Mouse (Mus musculus) 3134 (cell line): ENCODE results near the gene Ube2v1.
"Not testable (repeated sequence)": the region's sequence is repeated elsewhere in the genome, so short reads cannot be mapped to it uniquely, and the experiment has no call there.

Source experiments
- DNase-seq: peaks from one replicate; pipeline ENCODE4 v3.0.0-alpha.2; 2011; ENCODE audit warnings: low spot score; ENCODE audit not compliant: insufficient read length; ENCODE audit errors: extremely low read depth

Gene Ube2v1

DNA sequence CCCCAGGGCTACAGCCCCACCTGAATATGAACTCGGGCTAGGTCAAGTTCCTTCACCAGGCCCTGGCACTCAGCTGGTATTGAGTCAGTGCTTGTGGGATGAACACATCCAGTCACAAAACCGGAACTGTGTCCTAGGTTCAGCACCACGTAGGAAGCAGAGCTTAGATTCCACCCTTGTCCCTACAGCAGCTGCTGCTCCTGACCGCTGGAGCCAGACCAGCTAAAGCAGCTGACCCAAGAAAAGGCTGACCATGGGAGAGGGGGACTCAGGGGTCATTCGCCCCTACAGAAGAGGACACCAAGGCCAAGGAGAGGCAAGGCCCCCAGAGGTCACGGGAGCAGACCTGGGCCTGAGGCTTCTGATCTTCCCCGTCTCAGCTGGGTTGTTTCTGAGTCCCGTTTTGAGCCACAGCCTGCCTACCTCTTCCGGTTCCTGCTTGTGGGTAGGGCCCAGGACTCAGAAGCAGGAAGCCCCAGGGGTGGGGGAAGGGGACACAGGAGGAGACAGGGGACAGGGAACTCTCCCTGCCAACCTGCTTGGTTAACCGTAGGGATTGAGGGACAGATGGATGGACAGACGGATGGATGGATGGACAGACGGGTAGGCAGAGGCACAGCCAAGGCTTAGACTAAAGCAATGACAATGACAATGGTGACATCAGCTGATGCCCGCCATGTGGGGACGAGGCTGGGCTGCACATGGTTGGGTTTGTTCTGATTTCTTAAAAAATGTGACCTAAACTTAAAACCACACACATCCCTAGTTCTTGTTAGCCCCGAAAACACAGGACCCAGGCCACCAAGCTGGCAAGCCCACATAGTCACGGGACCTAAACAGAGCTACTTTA lies 25.0 kb upstream of the Ube2v1 start:
- no peak for DNase-seq

DNA sequence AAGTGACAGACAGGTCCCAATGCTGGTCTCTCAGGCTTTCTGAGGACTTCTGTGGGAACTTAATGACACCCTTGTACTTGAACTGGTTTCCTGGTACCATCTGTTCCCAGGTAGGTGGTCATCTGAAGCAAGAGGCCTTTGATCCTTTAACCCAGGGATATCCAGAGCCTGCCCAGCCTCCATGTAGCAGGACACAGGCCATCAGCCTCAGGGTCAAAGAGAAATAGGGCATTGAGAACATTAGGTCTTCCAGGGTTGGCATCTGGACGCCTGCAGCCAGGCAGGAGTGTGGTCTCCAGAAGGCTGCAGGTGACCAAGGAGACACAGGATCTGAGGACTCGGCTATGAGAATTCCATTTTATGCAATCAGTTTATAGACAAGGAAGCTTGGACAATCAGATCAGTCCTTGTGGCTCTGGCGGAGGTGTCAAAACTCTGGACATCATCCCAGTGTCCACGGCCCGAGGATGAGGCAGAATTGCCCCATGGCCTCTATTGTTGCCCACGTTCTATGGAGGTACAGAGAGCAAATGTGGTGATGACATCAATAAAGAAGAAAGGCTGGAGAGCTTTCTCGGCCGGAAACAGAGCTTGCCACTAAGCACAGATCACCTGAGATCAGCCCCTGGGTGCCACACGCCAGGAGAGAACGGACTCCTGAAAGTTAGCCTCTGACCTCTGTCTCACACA lies 23.2 kb upstream of the Ube2v1 start:
- no peak for DNase-seq

DNA sequence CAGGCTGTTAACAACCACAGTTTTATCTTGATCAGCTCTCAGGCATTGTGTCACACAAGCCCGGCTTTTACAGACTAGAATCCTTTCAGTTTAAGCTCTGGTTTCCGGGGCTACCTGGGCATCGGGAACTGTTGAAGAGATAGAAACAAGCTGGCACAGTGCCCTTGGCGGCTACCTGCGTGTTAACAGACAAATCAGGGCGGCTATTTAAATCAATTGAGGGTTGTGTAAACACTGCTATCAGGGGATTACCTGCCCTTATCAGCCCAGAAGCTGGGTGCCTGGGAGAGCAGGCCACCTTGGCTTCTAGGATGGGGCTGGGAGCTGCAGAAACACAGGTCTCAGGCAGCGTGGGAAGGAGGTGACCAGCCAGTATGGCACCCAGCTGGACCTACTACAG lies 20.8 kb upstream of the Ube2v1 start:
- DNase-seq, result no peak

GRCm38 (mm10) chr2:167651622-167652021 lies 19.7 kb upstream of the Ube2v1 start:
- no peak for DNase-seq

DNA sequence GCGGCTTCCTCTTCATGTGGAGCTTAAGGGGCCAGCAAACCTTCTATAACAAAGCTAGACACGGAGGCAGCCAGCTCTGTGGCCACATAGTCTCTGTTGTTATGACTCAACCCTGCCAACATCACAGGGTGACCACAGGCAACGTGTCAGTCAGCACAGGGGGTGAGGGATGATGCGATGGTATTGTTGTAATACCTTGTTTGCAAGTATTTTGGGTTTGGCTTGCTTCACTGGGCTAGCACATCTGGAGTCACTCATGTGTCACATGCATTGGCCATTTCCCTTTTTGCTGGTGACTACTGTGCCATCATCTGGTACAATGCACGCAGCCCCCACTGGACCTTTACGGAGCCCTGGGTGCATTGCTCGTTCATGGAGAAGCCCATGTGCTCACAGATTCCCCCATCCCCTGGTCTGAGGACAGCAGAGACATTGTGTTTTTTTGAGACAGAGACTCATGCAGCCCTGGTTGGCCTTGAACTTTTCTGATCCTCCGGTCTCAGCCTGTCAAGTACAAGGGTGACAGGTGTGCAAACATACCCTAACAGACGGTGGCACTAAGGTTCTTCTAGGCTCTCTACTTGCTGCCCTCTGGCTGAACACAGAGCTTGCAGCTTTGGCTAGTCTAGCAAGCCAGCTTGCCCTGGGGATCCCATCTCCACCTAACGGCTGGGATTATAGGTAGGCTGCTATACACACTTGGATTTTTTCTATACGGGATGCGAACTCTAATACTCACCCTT lies 17.6 kb upstream of the Ube2v1 start:
- peak; percentile 69 for DNase-seq

DNA sequence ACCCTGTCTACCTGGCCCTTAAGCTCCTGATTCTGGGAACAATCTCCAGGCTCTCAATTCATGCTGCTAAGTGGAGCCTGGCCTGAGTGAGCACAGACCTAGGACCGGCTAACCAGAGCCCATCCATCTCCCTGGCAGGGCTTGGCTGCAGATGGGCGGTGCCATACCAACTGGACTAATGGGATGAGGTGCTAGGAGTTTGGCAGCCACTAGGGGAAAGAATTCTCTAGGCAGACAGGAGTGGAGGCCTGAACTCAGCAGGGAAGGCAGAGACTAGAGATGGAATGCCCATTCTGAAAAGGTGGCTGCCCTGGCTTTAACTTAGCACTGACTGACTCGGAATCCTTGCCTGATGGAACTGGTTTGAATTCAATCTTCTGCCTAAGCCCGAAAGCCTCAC lies 14.5 kb upstream of the Ube2v1 start:
- no peak for DNase-seq

GRCm38 (mm10) chr2:167643356-167644052 lies 11.6 kb upstream of the Ube2v1 start:
- DNase-seq, result not testable (repeated sequence)

- DNase-seq, result no peak
These were observed 10.3 kb upstream of the Ube2v1 start for GRCm38 (mm10) chr2:167642164-167642563.

- DNase-seq, result no peak
These were observed 9.4 kb upstream of the Ube2v1 start for GRCm38 (mm10) chr2:167641337-167641736.

DNA sequence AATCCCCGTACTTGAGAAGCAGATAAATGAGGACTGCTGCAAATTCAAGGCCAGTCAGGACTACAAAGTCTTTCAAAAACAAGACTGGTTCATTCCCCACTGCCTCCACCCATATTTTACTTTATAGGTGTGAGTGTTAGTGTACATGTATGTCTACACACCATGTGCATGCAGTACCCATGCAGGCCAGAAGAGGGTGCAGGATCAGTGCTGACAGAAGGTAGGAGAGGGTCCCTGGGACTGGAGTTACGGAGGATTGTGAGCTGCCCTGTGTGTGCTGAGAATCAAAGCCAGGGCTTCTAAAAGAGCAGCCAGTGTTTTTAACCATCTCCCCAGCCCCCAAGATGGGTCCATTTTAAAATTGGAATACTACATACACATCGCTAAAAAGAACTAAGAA lies 8.4 kb upstream of the Ube2v1 start:
- DNase-seq, result no peak

DNA sequence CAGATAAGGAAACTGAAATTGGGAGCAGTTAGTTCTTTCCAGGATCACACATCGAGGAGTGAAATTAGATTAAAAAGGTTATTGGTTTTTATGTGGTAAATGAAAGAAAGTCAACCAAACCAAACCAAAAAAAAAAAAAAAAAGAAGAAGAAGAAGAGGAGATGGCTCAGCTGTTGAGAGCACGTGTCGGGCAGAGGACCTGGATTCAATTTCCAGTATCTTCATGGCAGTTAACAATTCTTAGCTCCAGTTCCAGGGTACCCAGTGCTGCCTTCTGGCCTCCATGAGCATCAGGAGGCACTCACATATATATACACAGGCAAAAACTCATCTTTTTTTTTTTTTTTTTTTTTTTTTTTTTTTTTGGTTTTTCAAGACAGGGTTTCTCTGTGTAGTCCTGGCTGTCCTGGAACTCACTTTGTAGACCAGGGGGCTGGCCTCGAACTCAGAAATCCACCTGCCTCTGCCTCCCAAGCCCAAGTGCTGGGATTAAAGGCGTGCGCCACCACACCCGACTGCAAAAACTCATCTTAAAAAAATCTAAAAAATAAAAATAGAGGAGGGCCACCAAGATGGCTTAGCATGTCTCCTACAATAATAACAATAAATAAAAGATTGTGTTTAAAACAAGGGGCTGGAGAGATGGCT lies 3.1 kb upstream of the Ube2v1 start:
- DNase-seq, result no peak

- peak; percentile 95 for DNase-seq
These were observed 2.5 kb upstream of the Ube2v1 start for GRCm38 (mm10) chr2:167634338-167634770.

DNA sequence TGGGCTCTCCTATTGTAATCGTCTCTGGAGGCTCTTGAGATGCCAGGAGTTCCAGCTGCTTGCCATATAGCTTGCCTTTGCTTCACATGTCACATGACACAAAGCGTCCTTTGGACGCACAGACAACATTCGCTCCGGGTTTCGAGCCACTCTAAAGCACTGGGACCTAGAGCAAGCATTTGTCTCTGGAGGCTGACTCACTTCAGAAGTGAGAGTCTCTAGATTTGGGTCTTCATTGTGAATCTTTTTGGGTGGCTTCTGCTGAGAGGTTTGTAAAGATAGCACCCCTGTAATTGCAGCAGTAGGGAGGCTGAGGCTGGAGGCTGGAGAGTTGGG lies 1.6 kb upstream of the Ube2v1 start:
- DNase-seq, result no peak

DNA sequence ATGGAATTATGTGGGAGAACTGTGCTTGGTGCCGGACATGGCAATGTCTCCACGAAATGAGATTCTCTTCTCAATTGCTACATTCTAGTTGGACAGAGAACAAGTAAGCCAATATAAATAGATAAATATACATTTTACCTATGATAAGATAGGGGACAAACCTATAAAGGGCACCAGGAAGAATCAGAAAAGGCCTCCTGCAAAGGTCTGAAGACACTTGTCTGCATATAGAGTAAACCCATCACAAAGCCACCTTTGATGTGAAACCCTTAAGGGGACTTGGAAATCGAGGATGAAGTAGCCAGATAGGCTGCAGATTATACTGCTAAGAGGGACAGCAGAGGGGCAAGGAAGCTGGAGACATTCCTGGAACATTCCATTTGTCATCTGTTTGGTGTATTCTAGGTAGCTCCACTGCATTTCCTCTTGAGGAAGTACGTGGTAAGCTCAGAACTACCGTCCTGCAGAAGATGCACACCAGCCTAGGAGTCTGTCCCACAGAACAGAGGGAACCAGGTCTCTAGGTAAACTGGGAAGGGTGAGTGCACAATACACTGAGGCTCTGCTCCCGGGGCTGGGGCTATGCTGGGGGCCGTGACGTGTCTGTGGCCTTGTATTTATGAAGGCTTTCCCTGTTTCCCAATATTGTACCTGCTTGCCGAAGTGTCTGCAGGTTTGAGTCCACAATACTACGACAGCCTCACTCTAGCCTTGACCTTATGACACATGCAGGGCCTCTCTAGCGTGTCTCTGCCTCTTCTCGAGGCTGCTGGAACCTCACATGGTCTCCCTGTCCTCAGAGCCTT lies 1.0 kb upstream of the Ube2v1 start:
- DNase-seq, result no peak

DNA sequence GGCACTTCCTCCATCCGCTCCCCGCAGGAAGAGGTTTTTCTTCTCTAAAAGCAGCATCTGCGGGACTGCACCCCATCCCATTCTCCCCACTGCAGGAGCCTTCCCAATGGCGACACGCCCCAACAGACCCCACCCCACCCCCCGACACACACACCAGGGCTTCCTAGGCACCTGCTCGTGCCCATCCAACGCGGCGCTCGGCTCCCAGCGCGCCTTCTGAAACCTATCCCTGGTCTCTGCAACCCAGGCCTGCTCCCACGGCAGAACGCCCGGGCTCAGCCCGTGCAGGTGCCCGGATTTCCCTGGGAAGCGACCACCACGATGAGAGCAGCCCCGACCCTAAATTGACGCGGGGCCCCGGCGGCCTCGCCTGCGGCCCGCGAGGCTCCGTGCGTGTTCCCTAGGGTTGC lies 709 bp downstream of the Ube2v1 start:
- peak; percentile 45 for DNase-seq

DNA sequence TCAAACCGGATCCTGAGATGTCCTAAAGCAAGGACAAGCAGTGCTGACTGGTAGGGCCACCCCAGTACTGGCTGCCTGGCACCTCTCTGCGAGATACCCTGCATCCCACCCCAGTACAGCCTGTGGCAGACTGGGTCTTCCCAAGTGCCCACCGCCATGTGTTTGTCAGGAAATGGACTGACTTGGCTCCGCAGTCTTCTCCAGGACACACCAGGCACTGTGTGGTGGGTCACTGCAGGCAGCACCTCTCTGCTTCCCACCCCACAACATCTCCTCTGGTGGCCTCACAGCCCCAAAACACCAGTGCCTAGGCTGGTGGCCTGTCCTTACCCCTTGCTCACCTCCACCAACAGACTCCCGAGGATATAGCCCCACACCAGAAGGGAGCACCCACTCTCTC lies 1.5 kb downstream of the Ube2v1 start:
- no peak for DNase-seq

DNA sequence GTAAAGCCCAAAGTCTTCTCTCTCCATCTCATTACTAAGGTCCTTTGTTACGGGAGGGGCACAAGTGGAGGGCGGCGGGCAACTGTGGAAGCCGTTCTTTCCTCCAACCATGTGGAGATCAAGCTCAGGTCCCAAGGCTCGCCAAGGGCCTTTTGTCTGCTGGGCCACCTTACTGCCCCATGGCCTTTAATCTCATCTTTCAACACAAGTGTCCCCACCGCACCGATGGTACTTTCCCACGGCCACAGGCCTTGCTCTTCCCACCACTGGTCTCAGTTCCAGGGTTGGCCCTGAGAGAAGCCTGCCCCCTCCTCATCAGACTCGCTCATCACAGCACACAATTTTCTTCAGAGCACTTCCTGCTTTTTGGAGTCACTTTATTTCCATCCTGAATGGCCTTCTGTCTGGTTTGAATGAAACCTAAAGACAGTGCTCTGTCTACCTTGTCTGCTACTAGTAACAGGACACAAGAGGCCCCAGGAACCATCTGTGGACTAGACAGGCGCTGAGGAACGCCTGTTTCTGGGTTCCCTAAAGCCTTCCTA lies 2.2 kb downstream of the Ube2v1 start:
- DNase-seq, result no peak

GRCm38 (mm10) chr2:167628872-167629271 lies 3.0 kb downstream of the Ube2v1 start:
- peak; percentile 57 for DNase-seq

DNA sequence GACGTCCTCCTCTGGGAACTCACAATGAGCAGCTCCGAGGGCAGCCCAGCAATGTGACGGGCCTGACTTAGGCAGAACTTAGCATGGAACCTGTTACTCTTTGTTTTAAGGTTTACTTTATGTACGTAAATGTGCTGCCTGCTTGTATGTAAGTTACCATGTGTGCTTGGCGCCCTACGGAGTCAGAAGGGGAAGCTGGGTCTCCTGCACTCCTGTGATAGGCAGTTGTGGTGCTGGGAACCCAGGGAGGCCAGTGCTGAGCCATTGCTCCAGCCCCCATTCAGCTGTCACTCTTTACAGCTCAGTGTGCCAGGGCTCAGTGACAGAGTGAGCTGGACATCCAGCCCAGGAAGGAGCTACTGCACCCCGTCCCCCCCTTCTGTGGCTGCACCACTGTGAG lies 4.9 kb downstream of the Ube2v1 start:
- DNase-seq, result no peak
